Mouse (Mus musculus) neural tube, embryonic 11.5 days (tissue): Measurements from ENCODE around the gene Cep152. TPM values are rescaled to one million over a fixed set of nuclear protein-coding genes. Genes with fewer than 3 reads are reported as not detected.

ENCODE experiments used
- ATAC-seq: fragments of 200-750 bp; cut with Nextera tagmentation; 2 replicates; pipeline ENCODE4 v1.8.0; 2017; ENCODE audit warnings: moderate number of reproducible peaks, mild to moderate bottlenecking, moderate TSS enrichment, moderate library complexity; ENCODE audit not compliant: insufficient read depth, low FRiP score, low TSS enrichment
- DNase-seq: peaks from one replicate; pipeline ENCODE4 v3.0.0-alpha.2; 2015; ENCODE audit warnings: low spot score
- H3K27ac ChIP-seq: fragments of 300-500 bp; sonication (generic); 2 replicates; pipeline ENCODE4 v1.5.1; 2014; ENCODE audit warnings: low read depth, mild to moderate bottlenecking, low read length
- H3K27me3 ChIP-seq: fragments of 300-500 bp; sonication (generic); 2 replicates; pipeline ENCODE4 v1.6.1; 2014; ENCODE audit warnings: mild to moderate bottlenecking, low read length, mixed read lengths; ENCODE audit not compliant: control insufficient read depth, insufficient read depth
- H3K36me3 ChIP-seq: fragments of 300-500 bp; sonication (generic); 2 replicates; pipeline ENCODE4 v1.6.1; 2014; ENCODE audit warnings: mild to moderate bottlenecking, low read length, moderate library complexity, mixed read lengths; ENCODE audit not compliant: control insufficient read depth, insufficient read depth
- H3K4me1 ChIP-seq: fragments of 300-500 bp; sonication (generic); 2 replicates; pipeline ENCODE4 v1.6.1; 2014; ENCODE audit warnings: low read length, mixed read lengths; ENCODE audit not compliant: control insufficient read depth, insufficient read depth
- H3K4me2 ChIP-seq: fragments of 300-500 bp; sonication (generic); 2 replicates; pipeline ENCODE4 v1.6.1; 2014; ENCODE audit warnings: low read depth, mild to moderate bottlenecking, moderate library complexity
- H3K4me3 ChIP-seq: fragments of 300-500 bp; sonication (generic); 2 replicates; pipeline ENCODE4 v1.5.1; 2014; ENCODE audit warnings: low read depth, low read length
- H3K9ac ChIP-seq: fragments of 300-500 bp; sonication (generic); 2 replicates; pipeline ENCODE4 v1.6.1; 2014; ENCODE audit warnings: mild to moderate bottlenecking, low read length
- H3K9me3 ChIP-seq: fragments of 300-500 bp; sonication (generic); 2 replicates; pipeline ENCODE4 v1.6.1; 2016; ENCODE audit warnings: low read length; ENCODE audit not compliant: control insufficient read depth
- WGBS: fragments of 180-500 bp; shearing (Covaris S2); extraction: QIAGEN DNeasy Blood & Tissue Kit; methylation state at CpG from one replicate; pipeline ENCODE4 v1.1.7; 2014; 5-methylcytosine and 5-hydroxymethylcytosine counted together
- polyA plus RNA-seq: library from polyadenylated mRNA; unstranded; fragments of >200 nt; fragmentation: Nextera tagmentation; extraction: Ambion mirVana; gene quantifications from 2 replicates; pipeline ENCODE4 v1.2.1, GENCODE M21; 2014

Cep152 gene
- polyA plus RNA-seq, 1 experiment from 2014 or later = 8.1 TPM

DNA sequence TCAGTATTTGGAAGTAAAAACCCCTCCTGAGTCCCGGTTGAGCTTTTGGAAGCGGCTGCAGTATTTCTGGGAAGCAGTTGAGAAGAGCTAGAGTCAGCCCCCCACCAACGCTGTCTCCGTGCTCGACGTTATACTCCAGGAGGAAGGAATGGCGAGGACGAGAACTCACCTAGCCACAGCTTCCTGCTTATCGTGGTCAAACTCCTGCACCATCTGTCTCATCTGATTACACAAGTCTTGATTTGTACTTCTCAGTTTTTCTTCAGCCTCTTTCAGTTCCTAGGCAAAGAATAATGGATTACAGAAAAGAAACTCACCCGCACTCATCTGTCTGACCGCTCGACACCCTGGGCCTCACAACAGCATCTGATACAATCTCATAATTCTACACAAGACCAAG, 35.6 kb downstream of the Cep152 start:
- Histone ChIP-seq H3K4me3 (no peak overlapping the region), H3K27ac (no peak overlapping the region), H3K4me2 (no peak overlapping the region), H3K36me3 (peaks cover 9% of the 10 kb centered on the region; the same call in 1 of the 2 replicates), H3K9me3 (no peaks in the 10 kb centered on the region), H3K27me3 (no peaks in the 10 kb centered on the region), H3K4me1 (no peaks in the 10 kb centered on the region), H3K9ac (no peak overlapping the region)
- no peak for DNase-seq
- no peak for ATAC-seq
- 97% methylated on average over 12 of the region's 12 CpGs for WGBS

DNA sequence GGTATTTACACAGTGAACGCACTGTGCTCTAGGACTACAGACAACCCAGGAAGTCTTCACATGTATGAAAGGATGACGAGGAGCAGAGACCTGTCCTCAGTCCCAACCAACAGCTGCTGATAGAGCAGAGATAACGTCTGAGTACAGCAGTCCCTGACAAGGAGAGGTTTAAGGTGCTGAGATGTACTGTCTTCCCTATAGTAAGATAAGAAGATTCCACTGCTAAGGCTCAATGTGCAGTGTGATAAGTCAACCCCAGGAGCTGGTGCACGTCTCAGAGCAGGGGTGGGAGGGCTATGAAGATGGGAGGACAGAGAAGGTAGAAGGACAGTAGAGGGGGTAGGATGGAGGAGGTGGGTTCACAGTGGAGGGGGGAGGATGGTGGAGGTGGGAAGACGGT, 43.8 kb downstream of the Cep152 start:
- no peak for DNase-seq
- no peak for ATAC-seq
- Histone ChIP-seq H3K9me3 (no peaks in the 10 kb centered on the region), H3K4me3 (no peak overlapping the region), H3K27me3 (no peaks in the 10 kb centered on the region), H3K36me3 (peaks cover 2% of the 10 kb centered on the region; the same call in 1 of the 2 replicates), H3K4me2 (no peak overlapping the region), H3K27ac (no peak overlapping the region), H3K4me1 (no peaks in the 10 kb centered on the region), H3K9ac (no peak overlapping the region)
- WGBS = 91% methylated on average over 5 of the region's 5 CpGs

DNA sequence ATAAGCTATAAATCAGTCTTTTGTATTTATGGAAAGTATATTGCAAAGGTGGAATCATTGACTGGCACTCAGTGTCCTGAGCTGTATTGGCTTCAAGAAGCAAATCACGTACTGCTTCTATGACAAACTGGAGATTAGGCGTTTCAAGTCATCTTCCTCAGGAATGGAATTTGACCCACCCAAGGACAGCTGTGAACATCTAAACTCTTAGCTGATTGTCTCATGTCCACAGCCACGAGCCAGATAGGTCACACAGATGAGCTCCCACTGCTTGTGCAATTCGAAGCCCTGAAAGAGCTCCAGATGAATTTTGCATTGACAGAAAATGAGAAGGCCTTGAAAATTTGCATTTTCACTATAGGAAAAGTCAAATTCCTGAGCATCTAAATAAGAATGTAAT, 47.2 kb downstream of the Cep152 start:
- H3K4me3 ChIP-seq = no peak overlapping the region
- 88% methylated on average over 4 of the region's 4 CpGs for WGBS
- no peak for ATAC-seq
- no peaks in the 10 kb centered on the region for H3K9me3 ChIP-seq
- H3K27me3 ChIP-seq = no peaks in the 10 kb centered on the region
- no peaks in the 10 kb centered on the region for H3K4me1 ChIP-seq
- H3K4me2 ChIP-seq = no peak overlapping the region
- no peak overlapping the region for H3K27ac ChIP-seq
- no peak for DNase-seq
- no peak overlapping the region for H3K9ac ChIP-seq
- H3K36me3 ChIP-seq = peaks cover 8% of the 10 kb centered on the region

DNA sequence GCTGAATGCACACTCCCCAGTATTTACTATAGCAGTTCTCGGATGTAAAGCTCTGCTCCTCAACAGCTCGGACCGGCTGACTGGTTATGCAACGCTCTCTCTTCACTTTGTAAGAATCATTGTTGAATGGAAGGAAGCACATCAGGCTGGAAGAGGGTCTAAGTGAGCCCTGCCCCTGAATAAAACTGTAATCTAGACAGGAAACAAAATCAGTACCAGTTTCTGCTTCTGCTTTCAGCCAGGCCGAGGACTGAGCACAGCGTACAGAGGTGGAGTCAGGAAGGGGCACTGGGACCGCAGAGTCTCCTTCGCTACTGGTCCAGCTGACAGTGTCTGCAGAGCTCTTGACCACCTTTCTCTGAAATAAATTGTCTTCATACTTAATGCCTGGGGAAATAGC, 48.4 kb downstream of the Cep152 start:
- Histone ChIP-seq H3K27ac (no peak overlapping the region), H3K27me3 (no peaks in the 10 kb centered on the region), H3K9me3 (no peaks in the 10 kb centered on the region), H3K9ac (no peak overlapping the region), H3K4me3 (no peak overlapping the region), H3K4me2 (no peak overlapping the region), H3K4me1 (no peaks in the 10 kb centered on the region), H3K36me3 (peaks cover 8% of the 10 kb centered on the region)
- 96% methylated on average over 8 of the region's 8 CpGs for WGBS
- no peak for ATAC-seq
- no peak for DNase-seq

DNA sequence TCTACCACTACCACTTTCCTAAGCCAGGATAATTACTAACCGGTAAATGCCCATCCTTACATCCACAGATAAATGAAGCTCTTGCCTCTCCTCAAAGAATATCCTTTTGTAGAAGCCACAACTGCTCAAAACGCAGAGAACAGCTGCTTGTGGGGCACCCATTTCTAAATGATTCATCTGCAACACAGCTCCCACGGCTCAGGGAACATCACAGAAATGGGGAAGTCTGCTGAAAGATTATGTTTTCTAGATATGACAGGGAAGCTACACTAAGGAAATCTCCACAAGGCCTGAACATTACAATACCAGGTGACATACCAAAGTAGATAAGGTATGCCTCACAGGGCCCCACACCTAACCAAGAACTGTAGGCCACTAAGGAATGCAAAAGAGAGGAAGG, 49.1 kb downstream of the Cep152 start:
- no peak overlapping the region for H3K27ac ChIP-seq
- 90% methylated on average over 3 of the region's 3 CpGs for WGBS
- peaks cover 8% of the 10 kb centered on the region for H3K36me3 ChIP-seq
- no peaks in the 10 kb centered on the region for H3K27me3 ChIP-seq
- DNase-seq (no peak), ATAC-seq (no peak)
- no peaks in the 10 kb centered on the region for H3K9me3 ChIP-seq
- no peak overlapping the region for H3K4me3 ChIP-seq
- no peak overlapping the region for H3K9ac ChIP-seq
- H3K4me1 ChIP-seq = no peaks in the 10 kb centered on the region
- H3K4me2 ChIP-seq = no peak overlapping the region

DNA sequence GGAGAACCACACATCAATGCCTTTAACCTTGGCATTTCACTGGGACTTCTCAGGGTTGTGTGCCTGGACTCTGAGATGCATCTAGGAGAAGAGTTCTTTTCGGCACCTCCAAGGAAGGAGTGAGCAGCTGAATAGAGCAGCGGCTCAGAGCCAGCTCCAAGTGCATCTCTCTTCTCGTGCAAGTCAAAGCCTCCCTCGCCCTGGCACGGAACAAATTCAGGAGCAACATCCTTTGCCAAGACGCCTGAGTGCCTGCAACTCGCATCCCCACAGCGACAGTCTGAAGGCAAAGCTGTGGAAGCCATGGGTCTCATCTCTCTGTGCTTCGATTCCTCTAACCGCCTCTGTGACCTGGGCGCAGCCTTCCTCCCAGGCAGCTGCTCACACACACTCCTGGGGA, 61.0 kb downstream of the Cep152 start:
- no peak for DNase-seq
- Histone ChIP-seq H3K9ac (no peak overlapping the region), H3K9me3 (no peaks in the 10 kb centered on the region), H3K4me3 (no peak overlapping the region), H3K27ac (no peak overlapping the region), H3K4me1 (no peaks in the 10 kb centered on the region), H3K4me2 (no peak overlapping the region), H3K27me3 (no peaks in the 10 kb centered on the region), H3K36me3 (no peaks in the 10 kb centered on the region; the same call in 1 of the 2 replicates)
- no peak for ATAC-seq
- 92% methylated on average over 11 of the region's 11 CpGs for WGBS

DNA sequence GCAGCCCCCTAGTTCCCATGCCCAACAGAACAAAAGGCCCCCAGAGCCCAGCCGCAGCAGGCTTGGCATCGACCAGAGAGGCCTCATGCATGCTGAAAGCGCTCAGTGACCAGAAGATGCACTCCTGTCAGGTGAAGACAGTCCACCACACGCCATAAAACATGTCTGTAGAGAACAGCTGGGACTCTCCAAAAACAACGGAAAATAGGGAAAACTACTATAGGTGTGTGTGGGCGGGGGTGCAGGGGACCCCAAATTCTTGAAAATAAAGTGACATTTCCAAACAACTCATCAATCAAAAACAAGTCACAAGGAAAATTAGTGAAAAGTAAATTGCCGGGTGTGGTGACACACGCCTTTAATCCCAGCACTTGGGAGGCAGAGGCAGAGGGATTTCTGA, 62.5 kb downstream of the Cep152 start:
- ATAC-seq (no peak), DNase-seq (no peak)
- Histone ChIP-seq H3K4me3 (no peak overlapping the region), H3K27me3 (no peaks in the 10 kb centered on the region), H3K4me1 (no peaks in the 10 kb centered on the region), H3K9ac (no peak overlapping the region), H3K4me2 (no peak overlapping the region), H3K36me3 (no peaks in the 10 kb centered on the region; the same call in 1 of the 2 replicates), H3K27ac (no peak overlapping the region), H3K9me3 (no peaks in the 10 kb centered on the region)
- WGBS = 86% methylated on average over 8 of the region's 8 CpGs

DNA sequence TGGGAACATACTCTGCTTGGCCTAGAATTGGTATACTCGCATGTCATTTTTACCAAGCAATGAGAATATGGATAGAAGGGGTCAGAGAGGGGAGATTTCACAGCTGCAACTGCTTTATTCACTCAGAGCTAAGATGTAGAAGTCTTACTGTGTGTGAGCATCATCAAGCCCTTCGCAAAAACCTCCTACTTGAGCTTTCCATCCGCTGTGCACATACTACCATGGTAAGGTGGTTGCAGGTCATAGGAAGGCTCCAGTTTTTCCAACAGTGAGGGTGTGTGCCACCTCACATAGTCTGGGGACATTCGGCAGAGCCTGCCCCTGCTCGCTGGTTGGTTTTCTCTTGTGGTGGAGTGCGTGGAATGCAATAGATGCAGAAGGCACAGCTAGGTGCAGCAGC, 64.9 kb downstream of the Cep152 start:
- H3K9me3 ChIP-seq = no peaks in the 10 kb centered on the region
- no peak overlapping the region for H3K4me3 ChIP-seq
- DNase-seq = no peak
- H3K36me3 ChIP-seq = no peaks in the 10 kb centered on the region; the same call in 1 of the 2 replicates
- no peak overlapping the region for H3K9ac ChIP-seq
- no peaks in the 10 kb centered on the region for H3K4me1 ChIP-seq
- no peak overlapping the region for H3K27ac ChIP-seq
- no peak overlapping the region for H3K4me2 ChIP-seq
- WGBS = 95% methylated on average over 6 of the region's 6 CpGs
- ATAC-seq = no peak
- H3K27me3 ChIP-seq = no peaks in the 10 kb centered on the region

DNA sequence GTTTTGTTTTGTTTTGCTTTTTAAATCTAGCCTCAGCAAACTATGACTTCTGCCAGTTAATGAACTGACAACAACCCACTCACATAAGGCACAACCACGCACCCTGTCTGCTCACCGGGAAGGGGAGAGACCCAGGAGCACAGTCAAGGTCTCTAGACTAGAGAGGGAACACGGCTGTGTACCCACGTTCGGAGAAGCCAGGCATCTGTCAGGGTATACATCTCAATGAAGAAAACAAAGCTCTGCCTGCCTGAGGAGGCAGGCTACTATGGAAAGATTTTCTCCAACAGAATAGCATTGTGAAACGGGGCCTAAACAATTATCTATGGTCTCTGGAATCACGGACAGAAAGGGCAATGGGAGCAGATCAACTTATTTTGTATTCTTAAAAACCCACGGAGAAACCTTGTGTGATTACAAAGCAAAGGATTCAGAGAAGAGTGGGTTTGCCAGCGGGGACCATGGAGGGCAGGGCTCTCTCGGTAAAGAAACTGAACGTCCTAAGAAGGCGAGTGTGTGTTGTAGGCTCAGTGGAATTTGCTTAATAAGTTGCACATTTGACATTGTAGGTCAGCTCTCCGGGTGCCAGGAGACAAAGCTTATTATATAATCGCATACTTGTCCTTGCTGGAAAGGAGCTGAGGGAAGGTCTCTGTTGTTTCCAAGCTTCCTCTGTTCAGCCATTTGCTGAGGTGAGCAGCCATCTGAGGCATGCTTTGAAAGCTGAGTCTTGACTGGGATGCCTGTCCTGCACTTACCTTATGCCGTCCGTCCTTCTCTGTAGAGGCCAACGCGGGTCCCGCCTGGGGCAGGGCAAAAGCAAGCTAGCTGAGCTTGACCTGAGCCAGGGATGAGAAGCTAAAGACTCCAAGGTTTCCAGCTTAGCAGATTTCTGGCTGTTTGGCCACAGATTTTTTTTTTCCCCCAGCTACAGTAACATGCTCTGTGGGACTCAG, 66.0 kb downstream of the Cep152 start:
- Histone ChIP-seq H3K4me3 (no peak overlapping the region), H3K9me3 (no peaks in the 10 kb centered on the region), H3K4me2 (no peak overlapping the region), H3K27ac (no peak overlapping the region), H3K4me1 (no peaks in the 10 kb centered on the region), H3K36me3 (no peaks in the 10 kb centered on the region; the same call in 1 of the 2 replicates), H3K9ac (no peak overlapping the region; the same call in 1 of the 2 replicates), H3K27me3 (no peaks in the 10 kb centered on the region)
- 72% methylated on average over 19 of the region's 19 CpGs for WGBS
- no peak for ATAC-seq
- DNase-seq = no peak
